Mouse (Mus musculus): ENCODE results near the gene Timm8a2. TPM values are rescaled to one million over a fixed set of nuclear protein-coding genes. Genes with fewer than 3 reads are reported as not detected.

The Timm8a2 gene
- polyA plus RNA-seq, 1 experiment from 2014 or later, result not detected

DNA sequence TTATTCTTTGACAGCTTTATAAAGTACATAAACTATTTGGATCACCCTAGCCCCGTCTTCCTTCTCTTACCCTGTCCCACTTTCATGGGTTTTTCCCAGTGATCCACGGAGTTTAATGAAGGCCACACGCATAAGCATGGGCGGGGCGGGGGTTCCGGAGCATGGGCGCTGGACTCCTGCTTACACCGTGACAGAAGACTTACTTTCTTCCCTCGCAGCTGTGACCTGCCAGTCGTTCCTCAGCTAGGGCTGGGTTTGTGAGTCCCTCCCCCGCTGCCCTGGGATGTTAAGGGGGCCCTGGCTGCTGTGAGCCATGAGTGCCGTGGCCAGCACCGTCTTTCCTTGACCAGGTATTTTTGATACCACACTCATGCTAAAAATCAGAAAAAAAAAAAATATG, 21.7 kb upstream of the Timm8a2 start:
- Histone ChIP-seq H3K27me3 (no peaks in the 10 kb centered on the region), H3K9ac (no peak overlapping the region), H3K4me1 (0 out of 2 replicates have a peak, but pooled peaks cover 3% of the 10 kb centered on the region), H3K27ac (no peak overlapping the region), H3K9me3 (no peaks in the 10 kb centered on the region), H3K4me2 (no peak overlapping the region), H3K36me3 (0 out of 2 replicates have a peak, but pooled peaks cover 4% of the 10 kb centered on the region), H3K4me3 (no peak overlapping the region)
- no peak for ATAC-seq (ENCODE audit: insufficient number of reproducible peaks, low FRiP score, low TSS enrichment, low read depth)
- WGBS, result 54% methylated on average over 13 of the region's 13 CpGs

DNA sequence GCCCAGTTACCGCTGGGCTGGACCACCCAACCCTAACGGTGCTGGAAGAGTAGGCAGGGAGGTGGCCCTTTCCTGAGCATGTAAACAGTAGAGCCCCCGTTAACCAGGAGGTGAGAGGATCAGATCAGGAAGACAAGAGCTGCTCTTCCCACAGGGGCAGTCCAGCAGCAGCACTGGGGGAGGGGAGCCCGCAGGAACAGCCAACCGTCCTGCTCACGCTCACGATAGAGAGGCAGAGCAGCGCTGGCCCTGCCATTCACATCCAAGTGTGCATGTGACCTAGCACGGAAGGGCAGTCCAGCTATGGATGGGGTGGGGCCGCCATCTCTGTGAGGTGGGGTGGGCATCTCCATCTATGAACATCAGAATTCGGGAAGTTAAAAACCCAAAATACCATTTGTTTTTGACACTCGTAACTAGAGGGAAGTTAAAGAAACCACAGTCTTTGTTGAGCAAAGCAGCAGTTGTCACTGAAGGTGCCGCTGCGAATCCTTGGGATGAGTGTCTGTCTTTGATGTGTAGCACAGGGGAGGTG, 21.0 kb upstream of the Timm8a2 start:
- no peaks in the 10 kb centered on the region for H3K27me3 ChIP-seq
- 82% methylated on average over 14 of the region's 14 CpGs for WGBS
- ATAC-seq (ENCODE audit: insufficient number of reproducible peaks, low FRiP score, low TSS enrichment, low read depth), result no peak
- peaks cover 6% of the 10 kb centered on the region; the same call in 1 of the 2 replicates for H3K4me1 ChIP-seq
- no peak overlapping the region for H3K4me2 ChIP-seq
- no peak overlapping the region for H3K4me3 ChIP-seq
- H3K27ac ChIP-seq, result no peak overlapping the region
- 0 out of 2 replicates have a peak, but pooled peaks cover 4% of the 10 kb centered on the region for H3K36me3 ChIP-seq
- no peaks in the 10 kb centered on the region for H3K9me3 ChIP-seq
- no peak overlapping the region for H3K9ac ChIP-seq

DNA sequence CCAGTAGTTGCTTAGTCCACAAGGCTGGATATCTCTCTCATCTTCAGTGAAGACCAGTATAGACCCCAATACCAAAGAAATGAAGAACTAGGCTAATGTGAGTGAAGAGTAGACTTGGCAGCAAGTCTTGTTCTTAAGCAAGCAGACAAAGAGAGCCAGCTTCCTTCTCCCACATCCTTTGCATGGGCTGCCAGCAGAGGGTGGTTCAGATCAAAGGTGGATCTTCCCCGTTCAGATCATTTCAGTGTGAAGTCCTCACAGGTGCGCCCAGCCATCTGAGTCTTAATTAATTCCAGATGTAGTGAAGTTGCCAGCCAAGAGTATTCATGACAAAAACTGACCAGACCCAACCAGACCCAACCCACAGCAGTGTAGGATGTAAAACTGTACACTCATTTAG, 16.5 kb upstream of the Timm8a2 start:
- no peak for ATAC-seq (ENCODE audit: insufficient number of reproducible peaks, low FRiP score, low TSS enrichment, low read depth)
- WGBS, result 32% methylated on average over 2 of the region's 2 CpGs
- Histone ChIP-seq H3K27ac (no peak overlapping the region), H3K27me3 (no peaks in the 10 kb centered on the region), H3K4me3 (no peak overlapping the region), H3K9ac (no peak overlapping the region), H3K36me3 (peaks cover 27% of the 10 kb centered on the region), H3K9me3 (no peaks in the 10 kb centered on the region), H3K4me2 (no peak overlapping the region), H3K4me1 (peaks cover 6% of the 10 kb centered on the region; the same call in 1 of the 2 replicates)

GRCm38 (mm10) chr14:122019389-122019788, 15.1 kb upstream of the Timm8a2 start:
- ATAC-seq (ENCODE audit: insufficient number of reproducible peaks, low FRiP score, low TSS enrichment, low read depth), result no peak
- H3K4me3 ChIP-seq, result no peak overlapping the region
- H3K36me3 ChIP-seq, result peaks cover 35% of the 10 kb centered on the region
- no peaks in the 10 kb centered on the region for H3K9me3 ChIP-seq
- no peak overlapping the region for H3K4me2 ChIP-seq
- H3K27me3 ChIP-seq, result no peaks in the 10 kb centered on the region
- H3K27ac ChIP-seq, result no peak overlapping the region
- 88% methylated on average over 2 of the region's 2 CpGs for WGBS
- no peak overlapping the region for H3K9ac ChIP-seq
- peaks cover 4% of the 10 kb centered on the region; the same call in 1 of the 2 replicates for H3K4me1 ChIP-seq

- no peak overlapping the region for H3K4me3 ChIP-seq
- no peak overlapping the region for H3K9ac ChIP-seq
- no peaks in the 10 kb centered on the region for H3K27me3 ChIP-seq
- H3K4me1 ChIP-seq, result peaks cover 4% of the 10 kb centered on the region; the same call in 1 of the 2 replicates
- H3K27ac ChIP-seq, result no peak overlapping the region
- no peak for ATAC-seq (ENCODE audit: insufficient number of reproducible peaks, low FRiP score, low TSS enrichment, low read depth)
- no peak overlapping the region for H3K4me2 ChIP-seq
- 88% methylated on average over 6 of the region's 6 CpGs for WGBS
- H3K9me3 ChIP-seq, result no peaks in the 10 kb centered on the region
- peaks cover 35% of the 10 kb centered on the region for H3K36me3 ChIP-seq
Observed at GRCm38 (mm10) chr14:122020567-122020966, 13.9 kb upstream of the Timm8a2 start.

GRCm38 (mm10) chr14:122023054-122023453, 11.4 kb upstream of the Timm8a2 start:
- WGBS, result 79% methylated on average over 1 of the region's 1 CpGs

GRCm38 (mm10) chr14:122023928-122024327, 10.5 kb upstream of the Timm8a2 start:
- H3K36me3 ChIP-seq, result peaks cover 35% of the 10 kb centered on the region
- H3K27ac ChIP-seq, result no peak overlapping the region
- H3K4me3 ChIP-seq, result no peak overlapping the region
- no peaks in the 10 kb centered on the region for H3K4me1 ChIP-seq
- ATAC-seq (ENCODE audit: insufficient number of reproducible peaks, low FRiP score, low TSS enrichment, low read depth), result no peak
- H3K9me3 ChIP-seq, result no peaks in the 10 kb centered on the region
- no peaks in the 10 kb centered on the region for H3K27me3 ChIP-seq
- no peak overlapping the region for H3K4me2 ChIP-seq
- no peak overlapping the region for H3K9ac ChIP-seq

More at GRCm38 (mm10) chr14:122023054-122023453, 11.4 kb upstream of the Timm8a2 start:
- Histone ChIP-seq H3K4me1 (peaks cover 3% of the 10 kb centered on the region; the same call in 1 of the 2 replicates), H3K4me2 (no peak overlapping the region), H3K9ac (no peak overlapping the region), H3K4me3 (no peak overlapping the region), H3K9me3 (no peaks in the 10 kb centered on the region), H3K27me3 (no peaks in the 10 kb centered on the region), H3K27ac (no peak overlapping the region), H3K36me3 (peaks cover 35% of the 10 kb centered on the region)
- no peak for ATAC-seq (ENCODE audit: insufficient number of reproducible peaks, low FRiP score, low TSS enrichment, low read depth)

DNA sequence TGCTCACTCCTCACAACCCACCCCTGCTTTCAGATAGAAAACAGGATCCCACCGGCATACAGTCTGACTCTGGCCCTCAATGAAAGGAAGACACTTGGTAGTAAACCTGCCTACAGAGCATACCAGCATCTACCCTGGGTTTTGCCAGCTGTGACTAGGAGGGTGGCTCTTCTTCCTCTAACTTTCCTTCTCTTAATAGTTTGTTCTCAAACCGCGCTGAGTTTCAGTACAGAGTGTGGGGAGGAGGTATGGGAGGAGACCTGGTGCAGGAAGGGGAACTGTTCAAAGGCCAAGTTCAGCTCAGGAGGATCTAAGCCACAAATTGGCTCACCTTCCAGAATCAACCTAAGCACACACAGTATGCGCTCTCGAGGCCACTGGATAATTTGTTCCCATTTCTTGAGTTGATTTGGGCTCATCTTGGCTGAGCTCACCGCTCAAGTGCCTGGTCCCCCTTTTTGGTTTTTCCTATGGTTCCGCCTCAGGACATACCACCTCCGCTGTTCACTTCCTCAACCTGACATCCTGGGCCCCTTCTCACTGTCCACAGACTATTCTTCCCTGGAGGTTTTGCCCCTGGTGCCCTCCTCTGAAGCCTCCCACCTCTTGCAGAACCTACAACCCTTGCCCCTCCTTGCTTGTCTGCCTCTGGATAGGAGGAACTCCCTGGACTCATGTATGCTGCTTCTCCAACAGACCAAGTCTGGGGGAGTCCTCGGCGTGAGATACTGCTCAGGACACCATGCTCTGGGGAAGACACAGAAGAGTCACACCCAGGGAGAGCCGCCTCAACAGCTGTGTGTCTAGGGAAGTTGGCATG, 5.3 kb upstream of the Timm8a2 start:
- no peak overlapping the region for H3K27ac ChIP-seq
- 80% methylated on average over 11 of the region's 11 CpGs for WGBS

DNA sequence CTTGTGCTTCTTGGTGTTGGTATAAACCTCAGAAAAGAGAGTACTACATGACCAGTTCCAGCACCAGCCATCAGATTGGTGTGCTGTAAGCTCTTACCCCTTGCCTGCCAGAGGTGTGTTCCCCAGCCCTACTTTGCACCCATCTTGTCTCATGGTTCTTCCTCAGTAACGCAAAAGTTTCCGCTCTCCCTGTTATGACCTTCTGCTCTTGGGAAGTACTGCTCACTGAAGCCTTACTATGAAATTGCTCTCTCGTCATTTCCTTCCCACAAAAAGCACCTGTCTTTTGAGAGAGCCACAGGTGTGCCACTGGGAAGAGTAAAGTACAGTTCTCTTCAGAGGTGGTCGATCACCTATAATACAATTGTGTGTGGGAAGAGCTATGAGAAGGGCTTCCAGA, 4.6 kb upstream of the Timm8a2 start:
- Histone ChIP-seq H3K9me3 (no peaks in the 10 kb centered on the region), H3K4me3 (no peak overlapping the region), H3K27ac (no peak overlapping the region), H3K36me3 (no peaks in the 10 kb centered on the region), H3K9ac (no peak overlapping the region), H3K4me2 (no peak overlapping the region), H3K4me1 (0 out of 2 replicates have a peak, but pooled peaks cover 2% of the 10 kb centered on the region), H3K27me3 (no peaks in the 10 kb centered on the region)
- no peak for ATAC-seq (ENCODE audit: insufficient number of reproducible peaks, low FRiP score, low TSS enrichment, low read depth)
- WGBS, result 85% methylated on average over 4 of the region's 4 CpGs

More for the DNA sequence above, 5.3 kb upstream of the Timm8a2 start:
- H3K9me3 ChIP-seq, result no peaks in the 10 kb centered on the region
- 0 out of 2 replicates have a peak, but pooled peaks cover under 1% of the 10 kb centered on the region for H3K36me3 ChIP-seq
- H3K9ac ChIP-seq, result no peak overlapping the region
- no peak overlapping the region for H3K4me3 ChIP-seq
- H3K4me2 ChIP-seq, result no peak overlapping the region
- H3K4me1 ChIP-seq, result 0 out of 2 replicates have a peak, but pooled peaks cover 2% of the 10 kb centered on the region
- ATAC-seq (ENCODE audit: insufficient number of reproducible peaks, low FRiP score, low TSS enrichment, low read depth), result no peak
- no peaks in the 10 kb centered on the region for H3K27me3 ChIP-seq

- H3K9me3 ChIP-seq, result no peaks in the 10 kb centered on the region
- no peaks in the 10 kb centered on the region for H3K36me3 ChIP-seq
- H3K4me2 ChIP-seq, result no peak overlapping the region
- no peak overlapping the region for H3K27ac ChIP-seq
- no peak overlapping the region for H3K4me3 ChIP-seq
- no peak overlapping the region for H3K9ac ChIP-seq
- 0 out of 2 replicates have a peak, but pooled peaks cover 2% of the 10 kb centered on the region for H3K4me1 ChIP-seq
- H3K27me3 ChIP-seq, result no peaks in the 10 kb centered on the region
- no peak for ATAC-seq (ENCODE audit: insufficient number of reproducible peaks, low FRiP score, low TSS enrichment, low read depth)
- 80% methylated on average over 2 of the region's 2 CpGs for WGBS
Observed at GRCm38 (mm10) chr14:122032045-122032444, 2.4 kb upstream of the Timm8a2 start.

GRCm38 (mm10) chr14:122035181-122035580, 707 bp downstream of the Timm8a2 start:
- ATAC-seq (ENCODE audit: insufficient number of reproducible peaks, low FRiP score, low TSS enrichment, low read depth), result no peak
- Histone ChIP-seq H3K4me3 (no peak overlapping the region), H3K4me2 (no peak overlapping the region), H3K9ac (no peak overlapping the region), H3K36me3 (no peaks in the 10 kb centered on the region), H3K4me1 (0 out of 2 replicates have a peak, but pooled peaks cover 2% of the 10 kb centered on the region), H3K27me3 (no peaks in the 10 kb centered on the region), H3K9me3 (no peaks in the 10 kb centered on the region), H3K27ac (no peak overlapping the region)
- 97% methylated on average over 1 of the region's 1 CpGs for WGBS

GRCm38 (mm10) chr14:122035860-122036259, 1.4 kb downstream of the Timm8a2 start:
- H3K4me3 ChIP-seq, result no peak overlapping the region
- H3K27ac ChIP-seq, result no peak overlapping the region
- H3K36me3 ChIP-seq, result no peaks in the 10 kb centered on the region
- no peaks in the 10 kb centered on the region for H3K4me1 ChIP-seq
- no peaks in the 10 kb centered on the region for H3K27me3 ChIP-seq
- 91% methylated on average over 2 of the region's 2 CpGs for WGBS
- no peaks in the 10 kb centered on the region for H3K9me3 ChIP-seq
- H3K9ac ChIP-seq, result no peak overlapping the region
- no peak for ATAC-seq (ENCODE audit: insufficient number of reproducible peaks, low FRiP score, low TSS enrichment, low read depth)
- no peak overlapping the region for H3K4me2 ChIP-seq

Data from limb, embryonic 15.5 days (tissue).